Mouse (Mus musculus): ENCODE data around the gene Zswim5.
A peak's percentile ranks its signal among the peaks of the same experiment; 100 is the strongest.
"Not testable (repeated sequence)": the region's sequence is repeated elsewhere in the genome, so short reads cannot be mapped to it uniquely, and the experiment has no call there.

Gene Zswim5

DNA sequence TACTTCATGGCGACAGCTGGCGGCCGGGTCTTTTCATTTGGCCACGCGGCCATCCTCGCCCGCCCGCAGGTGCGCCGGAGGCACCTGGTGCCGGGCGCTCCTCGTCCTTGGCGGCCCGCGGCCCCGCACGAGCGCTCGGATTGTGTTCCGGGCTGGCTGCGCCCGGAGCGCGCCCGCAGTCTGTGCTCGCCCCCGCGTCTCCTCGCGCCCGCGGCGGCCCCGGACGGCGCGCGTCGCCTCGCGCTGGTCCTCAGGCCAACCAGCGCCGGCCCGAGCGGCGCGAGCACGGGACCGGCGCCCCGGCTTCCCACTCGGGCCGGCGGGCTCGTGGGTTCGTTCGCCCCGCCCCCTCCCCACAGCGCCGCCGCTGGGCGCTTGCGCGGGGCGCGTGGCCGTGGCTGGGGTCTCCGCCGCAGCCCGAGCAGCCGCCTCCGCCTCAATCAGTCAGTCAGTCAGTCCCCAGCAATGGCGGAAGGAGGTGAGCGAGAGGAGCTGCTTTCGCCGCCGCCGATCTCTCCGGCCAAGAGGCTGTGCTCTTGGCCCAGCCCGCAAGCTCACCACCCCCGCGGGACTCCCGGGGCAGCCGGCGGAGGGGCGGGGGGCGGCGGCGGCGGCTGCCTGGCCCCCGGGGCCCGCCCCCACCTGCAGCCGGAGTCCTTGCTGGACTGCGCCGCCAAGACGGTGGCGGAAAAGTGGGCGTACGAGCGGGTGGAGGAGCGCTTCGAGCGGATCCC, at the start of gene Zswim5:
Gene Zswim5, plus strand, starts transcription at position 382 of the 734 bp plus-strand sequence.
- no peak for DNase-seq (ENCODE audit: low read depth)

GRCm38 (mm10) chr4:116827819-116828218, 49.4 kb upstream of the Zswim5 start:
- DNase-seq (ENCODE audit: low read depth): peak; percentile 87

DNA sequence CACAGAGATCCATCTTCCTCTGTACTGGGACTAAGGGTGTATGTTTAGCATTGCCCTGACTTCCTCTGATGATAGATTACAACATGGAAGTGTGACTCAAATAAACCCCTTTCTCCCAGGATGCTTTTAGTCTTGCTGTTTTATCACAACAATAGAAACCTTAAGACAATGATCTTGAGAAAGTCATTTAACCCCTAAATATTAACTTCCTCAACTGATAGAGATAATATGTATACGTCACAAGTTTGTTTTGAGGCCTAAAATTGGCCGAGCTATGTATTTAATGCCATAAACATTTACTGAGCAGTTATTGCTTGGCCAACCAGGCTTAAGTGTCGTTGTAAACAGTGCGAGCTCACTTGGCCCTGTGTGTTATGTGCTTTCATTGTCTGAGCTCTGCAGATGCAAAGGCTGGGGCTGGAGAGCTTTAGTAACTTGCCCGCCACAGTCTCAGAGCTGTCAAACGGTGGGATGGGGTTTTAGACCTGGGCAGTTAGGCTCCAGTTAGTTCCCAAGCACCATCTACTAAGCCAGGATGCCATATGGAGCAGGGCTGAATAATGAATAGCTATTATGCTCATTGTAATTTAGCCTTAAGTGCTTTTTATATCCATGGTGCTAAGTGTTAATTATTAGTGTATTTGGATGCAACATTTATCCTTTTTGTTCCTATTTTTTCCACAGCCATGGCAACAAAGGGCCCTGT, 47.7 kb upstream of the Zswim5 start:
- no peak for DNase-seq (ENCODE audit: low read depth)

DNA sequence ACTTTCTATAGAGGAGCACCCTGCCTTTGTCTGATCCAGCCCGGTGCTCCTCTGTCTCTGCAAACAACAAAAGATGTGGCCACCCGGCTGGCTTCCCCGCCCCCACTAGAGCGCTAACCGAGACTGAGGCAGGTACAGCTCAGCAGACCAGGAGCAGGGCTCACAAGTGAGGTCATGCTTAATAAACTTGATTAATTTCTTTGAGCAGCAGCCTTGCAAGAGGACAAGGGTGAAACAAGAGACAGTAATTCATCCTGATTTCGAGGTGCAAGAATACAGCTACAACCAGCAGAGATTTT, 47.2 kb upstream of the Zswim5 start:
- no peak for DNase-seq (ENCODE audit: low read depth)

DNA sequence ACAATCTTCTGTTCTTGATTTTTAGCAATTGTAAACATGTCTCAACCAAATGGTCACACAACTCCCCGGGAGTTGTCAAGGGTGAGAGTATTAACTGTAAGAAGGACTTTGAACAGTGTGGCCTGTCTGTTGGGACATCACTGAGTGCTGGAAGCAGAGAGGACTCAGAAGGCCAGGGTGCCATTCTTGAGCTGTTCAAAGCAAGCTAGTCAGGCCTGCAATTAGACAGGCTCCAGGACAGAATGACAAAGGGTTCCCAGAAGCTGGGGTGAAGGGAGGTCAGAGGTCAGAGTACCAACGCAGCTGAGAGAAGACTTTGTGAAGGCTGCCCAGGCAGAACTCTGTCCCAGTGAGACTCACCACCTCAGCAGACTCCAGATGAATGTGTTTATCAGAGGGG, 38.2 kb upstream of the Zswim5 start:
- no peak for DNase-seq (ENCODE audit: low read depth)

DNA sequence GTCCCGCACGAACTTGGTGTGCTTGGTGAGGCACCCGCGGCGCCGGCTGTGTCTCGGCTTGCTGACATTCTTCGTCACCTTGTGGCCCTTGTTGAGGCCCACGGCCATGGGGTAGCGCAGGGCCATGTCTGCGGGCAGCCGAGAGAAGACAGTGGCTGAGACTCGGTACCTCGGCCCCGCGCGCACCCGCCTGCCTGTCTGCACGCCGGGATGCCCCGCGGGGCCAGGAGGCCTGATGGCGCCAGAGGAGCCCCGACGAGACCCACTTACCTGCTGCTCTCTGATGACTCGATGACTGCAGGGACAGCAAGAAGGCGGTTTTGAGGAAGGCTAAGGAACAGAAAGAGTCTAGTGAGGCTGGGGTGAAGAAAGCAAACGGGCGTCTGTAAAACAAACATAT, 37.1 kb upstream of the Zswim5 start:
- DNase-seq (ENCODE audit: low read depth): not testable (repeated sequence)

DNA sequence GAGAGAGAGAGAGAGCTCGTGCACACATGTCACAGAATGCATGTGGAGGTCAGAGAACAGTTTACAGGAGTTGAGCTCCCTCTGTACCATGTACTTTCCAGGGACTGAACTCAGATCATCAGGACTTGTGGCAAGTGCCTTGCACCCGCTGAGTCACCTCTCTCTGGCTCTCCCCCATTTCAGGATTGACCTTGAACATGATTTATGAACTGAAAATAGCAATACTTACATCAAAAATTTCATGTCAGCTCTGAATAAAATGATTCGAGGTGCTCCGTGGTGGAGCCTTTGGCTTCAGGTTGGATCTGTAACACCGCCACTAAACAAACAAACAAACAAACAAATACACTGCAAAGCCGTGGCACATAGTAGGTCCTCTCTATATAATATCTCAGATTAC, 36.3 kb upstream of the Zswim5 start:
- DNase-seq (ENCODE audit: low read depth): peak; percentile 14

GRCm38 (mm10) chr4:116844324-116844723, 32.9 kb upstream of the Zswim5 start:
- DNase-seq (ENCODE audit: low read depth): no peak

DNA sequence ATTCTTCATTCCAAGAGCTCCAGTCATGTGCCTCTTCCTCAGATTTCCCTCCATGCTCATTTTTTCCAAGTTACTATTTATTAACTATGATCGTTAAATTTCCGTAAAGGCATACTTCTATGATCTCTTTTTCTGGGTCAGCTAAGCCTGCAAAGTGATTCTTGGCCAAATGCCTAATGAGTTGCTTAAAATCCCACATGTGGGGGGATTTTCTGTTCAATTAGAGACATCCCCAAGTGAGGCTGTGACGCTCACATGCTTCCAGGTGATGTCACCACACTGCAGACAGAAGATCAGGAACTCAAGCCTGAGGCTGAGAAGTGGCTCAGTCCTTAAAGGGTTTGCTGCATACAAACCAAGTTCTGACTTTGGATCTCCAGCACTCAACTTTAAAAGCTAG, 27.3 kb upstream of the Zswim5 start:
- DNase-seq (ENCODE audit: low read depth): no peak

DNA sequence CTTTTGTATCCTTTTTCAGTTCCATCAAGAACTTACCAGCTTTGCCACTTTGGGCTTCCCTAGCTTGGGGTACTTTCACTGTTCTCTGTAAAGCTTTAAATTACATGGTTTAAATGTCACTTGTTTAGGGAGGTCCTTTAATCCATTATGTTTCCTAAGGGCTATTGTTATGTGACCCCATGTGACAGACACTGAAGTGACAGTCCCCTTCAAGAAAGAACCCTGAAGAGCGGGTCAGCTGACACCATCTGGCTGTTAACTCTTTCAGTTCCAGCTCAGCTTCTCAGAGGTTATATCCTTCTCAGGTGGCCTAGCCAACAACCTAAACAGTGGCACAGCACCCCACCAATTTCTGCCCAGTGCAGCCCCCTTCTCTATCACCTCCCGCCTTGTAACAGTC, 22.9 kb upstream of the Zswim5 start:
- DNase-seq (ENCODE audit: low read depth): no peak

GRCm38 (mm10) chr4:116857203-116857602, 20.0 kb upstream of the Zswim5 start:
- DNase-seq (ENCODE audit: low read depth): no peak

GRCm38 (mm10) chr4:116859711-116860110, 17.5 kb upstream of the Zswim5 start:
- no peak for DNase-seq (ENCODE audit: low read depth)

DNA sequence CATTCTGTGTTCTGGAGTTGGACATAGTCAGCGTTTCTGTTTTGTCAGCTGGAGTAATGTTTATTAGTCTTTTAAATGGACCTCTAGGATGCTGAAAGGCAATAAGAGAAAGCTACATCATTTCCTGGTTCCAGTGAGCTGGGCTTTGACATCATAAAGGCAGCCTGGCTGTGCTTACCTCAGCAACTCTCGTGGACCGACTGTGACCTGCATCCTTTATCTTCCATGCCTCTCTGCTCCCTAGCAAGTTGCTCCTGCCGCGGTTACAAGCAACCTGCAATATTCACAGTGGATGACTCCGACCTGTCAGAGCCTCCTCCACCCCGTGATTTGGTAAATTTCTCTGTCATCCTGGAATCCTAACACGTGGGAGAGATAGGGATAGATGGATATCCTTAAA, 15.2 kb upstream of the Zswim5 start:
- no peak for DNase-seq (ENCODE audit: low read depth)

- DNase-seq (ENCODE audit: low read depth): peak; percentile 15
Measured at GRCm38 (mm10) chr4:116869898-116870297, 7.3 kb upstream of the Zswim5 start.

GRCm38 (mm10) chr4:116874595-116874994, 2.6 kb upstream of the Zswim5 start:
- no peak for DNase-seq (ENCODE audit: low read depth)

- no peak for DNase-seq (ENCODE audit: low read depth)
Measured at GRCm38 (mm10) chr4:116876630-116876994, 564 bp upstream of the Zswim5 start.

GRCm38 (mm10) chr4:116877729-116878321, 649 bp downstream of the Zswim5 start:
- no peak for DNase-seq (ENCODE audit: low read depth)

- DNase-seq (ENCODE audit: low read depth): no peak
Measured at GRCm38 (mm10) chr4:116878491-116878890, 1.3 kb downstream of the Zswim5 start.

GRCm38 (mm10) chr4:116882679-116883078, 5.5 kb downstream of the Zswim5 start:
- DNase-seq (ENCODE audit: low read depth): no peak

DNA sequence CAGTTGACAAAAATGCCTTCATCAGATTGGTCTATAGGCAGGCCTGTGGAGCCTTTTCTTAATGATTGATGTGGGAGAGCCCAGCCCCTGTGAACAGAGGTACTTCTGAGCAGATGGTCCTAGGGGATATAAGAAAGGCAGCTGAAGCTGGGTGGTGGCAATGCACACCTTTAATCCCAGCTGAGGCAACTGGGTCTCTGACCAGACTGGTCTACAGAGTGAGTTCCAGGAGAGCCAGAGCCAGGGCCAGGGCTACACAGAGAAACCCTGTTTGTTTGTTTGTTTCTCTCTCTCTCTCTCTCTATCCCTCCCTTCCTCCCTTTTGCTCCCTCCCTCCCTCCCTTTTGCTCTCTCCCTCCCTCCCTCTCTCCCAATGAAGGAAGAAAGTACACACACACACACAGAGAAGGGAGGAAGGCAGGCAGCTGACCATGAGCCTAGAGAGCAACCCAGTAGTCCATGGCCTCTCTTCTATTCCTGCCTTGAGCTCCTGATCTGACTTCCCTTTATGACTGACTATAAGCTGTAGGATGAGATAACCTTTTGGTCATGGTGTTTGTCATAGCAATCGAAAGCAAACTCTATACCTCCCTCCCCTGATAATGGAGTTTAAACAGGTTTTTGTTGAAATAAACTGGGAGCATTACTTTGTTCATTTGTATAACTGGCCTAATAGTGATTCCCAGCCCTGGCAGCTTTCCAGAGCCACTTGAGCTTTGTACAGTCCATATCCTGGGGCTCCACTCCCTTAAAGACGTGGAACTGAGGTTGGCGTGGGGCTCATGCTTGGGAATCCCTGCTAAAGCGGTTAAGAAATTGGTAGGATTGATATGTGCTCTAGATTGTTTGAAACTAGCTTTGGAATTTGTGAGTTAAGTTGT, 17.3 kb downstream of the Zswim5 start:
- no peak for DNase-seq (ENCODE audit: low read depth)

GRCm38 (mm10) chr4:116910489-116911181, 33.5 kb downstream of the Zswim5 start:
- DNase-seq (ENCODE audit: low read depth): no peak

DNA sequence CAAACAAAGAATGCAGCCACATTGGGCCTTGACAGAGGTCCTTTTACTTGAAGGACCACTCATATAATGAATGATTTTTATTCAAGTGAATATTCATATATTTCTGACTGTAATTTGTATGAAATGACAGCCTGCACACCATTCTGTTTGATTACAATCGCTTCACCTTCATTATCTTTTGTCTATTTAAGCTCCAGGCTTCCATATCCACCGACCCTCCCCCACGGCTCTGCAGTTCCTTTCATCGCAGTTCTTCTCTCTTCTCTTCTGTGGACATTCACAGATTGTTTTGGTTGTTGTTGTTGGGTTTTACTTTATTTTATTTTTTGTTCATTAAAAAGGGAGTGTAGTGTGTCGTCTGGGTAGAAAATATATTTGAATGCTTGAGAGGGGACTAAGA, 34.0 kb downstream of the Zswim5 start:
- no peak for DNase-seq (ENCODE audit: low read depth)

Measured in 416B (cell line).